Mouse (Mus musculus) heart, postnatal 10 days (tissue): ENCODE measurements around the gene Slc43a1. TPM values are rescaled to one million over a fixed set of nuclear protein-coding genes. Genes with fewer than 3 reads are reported as not detected.
"Not testable (repeated sequence)": the region's sequence is repeated elsewhere in the genome, so short reads cannot be mapped to it uniquely, and the experiment has no call there.

Experiments used
- DNase-seq, 2 experiments: peaks; one replicate each; pipeline ENCODE4 v3.0.0; 2021
- intact Hi-C: fragments of 180-260 bp; cut with DNase I; formaldehyde crosslinking; loops from one replicate; pipeline ENCODE4 v1.15.1; 2025
- total RNA-seq, 2 experiments: library from RNA; stranded (reverse); gene quantifications; 2 replicates each; pipeline ENCODE4 v1.2.3; 2021

Gene Slc43a1
- 1 to 10 TPM; 2.2 to 3.4 TPM for total RNA-seq

GRCm38 (mm10) chr2:84838593-84838949 lies at the start of gene Slc43a1:
TSS of gene Slc43a1 (plus strand) at chr2:84838850.
- no peak for DNase-seq
- intact Hi-C loops: loop anchor here (10.0 kb wide), 1 partner anchor 166 kb away; no protein-coding TSS in a partner anchor

DNA sequence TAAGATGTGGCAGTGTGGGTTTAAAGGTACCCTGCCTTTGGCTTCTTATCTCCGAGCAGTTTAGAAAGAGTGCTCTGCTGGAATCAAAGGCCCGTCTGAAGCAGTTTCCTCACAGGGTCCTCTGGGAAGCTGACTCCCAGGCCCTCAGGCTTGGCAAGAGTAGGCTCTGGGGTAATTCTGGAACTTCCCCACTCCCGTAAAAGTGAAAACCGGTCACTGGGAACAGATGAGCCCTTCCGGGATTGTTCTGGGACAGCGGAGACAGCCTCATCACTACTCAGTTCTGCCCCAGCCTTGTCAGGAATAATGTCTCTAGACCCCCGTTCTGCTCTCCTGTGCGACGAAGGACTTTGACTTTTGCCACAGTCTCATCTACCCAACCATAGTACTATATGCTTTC lies 48.2 kb upstream of the Slc43a1 start:
- DNase-seq: no peak
- intact Hi-C loops: no loop called here

DNA sequence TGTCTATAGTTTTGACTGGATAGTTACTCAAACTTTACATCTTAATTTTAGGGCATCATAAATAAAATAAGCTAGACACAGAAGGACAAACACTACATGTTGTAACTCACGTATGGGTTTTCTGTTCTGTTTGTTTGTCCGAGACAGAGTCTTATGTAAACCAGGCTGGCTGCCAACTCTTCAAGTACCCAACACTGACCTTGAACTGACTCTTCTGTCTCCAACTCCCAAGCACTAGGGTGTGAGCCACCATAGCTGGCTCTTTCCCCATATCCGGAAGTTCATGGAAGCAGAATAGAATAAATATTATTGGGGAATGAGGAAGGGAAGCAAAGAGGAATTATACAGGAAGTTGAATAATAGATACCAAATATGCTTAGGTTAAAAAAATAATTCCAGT lies 46.1 kb upstream of the Slc43a1 start:
- intact Hi-C loops: no loop called here
- DNase-seq: peak in 1 of 2 experiments; percentile 48

DNA sequence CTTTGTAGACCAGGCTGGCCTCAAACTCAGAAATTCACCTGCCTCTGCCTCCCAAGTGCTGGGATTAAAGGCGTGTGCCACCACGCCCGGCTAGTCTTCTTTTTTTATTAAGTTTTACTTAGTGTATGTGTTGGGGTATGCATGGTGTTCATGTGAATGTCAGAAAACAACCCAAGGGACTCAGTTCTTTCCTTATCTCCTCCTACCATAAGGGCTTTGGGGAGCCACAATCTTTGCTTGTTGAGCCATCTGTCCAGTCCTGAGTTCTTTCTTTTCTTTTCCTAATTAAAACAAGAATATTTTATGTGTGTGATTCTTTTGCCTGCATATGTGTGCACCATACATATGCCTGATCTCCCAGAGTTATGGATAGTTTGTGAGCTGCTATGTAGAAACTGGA lies 45.5 kb upstream of the Slc43a1 start:
- intact Hi-C loops: no loop called here
- no peak for DNase-seq

DNA sequence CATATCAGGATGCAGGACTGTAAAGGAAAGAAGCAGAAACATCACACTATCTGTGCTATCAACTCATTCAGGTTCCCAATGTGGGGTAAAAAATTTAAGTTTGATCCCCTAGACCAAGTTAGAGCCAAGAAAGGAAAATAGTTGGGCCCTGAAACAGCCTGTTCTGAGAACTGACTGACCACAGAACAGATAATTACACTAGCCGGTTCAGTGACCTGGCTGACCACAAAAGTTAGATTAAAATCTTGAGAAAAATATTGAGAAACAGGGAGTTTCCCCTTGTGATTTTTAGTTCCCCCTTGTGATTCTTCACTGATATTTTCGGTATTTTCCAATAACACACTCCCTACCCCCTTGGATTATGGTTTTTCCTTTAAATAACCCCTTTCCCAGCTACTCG lies 44.8 kb upstream of the Slc43a1 start:
- intact Hi-C loops: no loop called here
- no peak for DNase-seq

DNA sequence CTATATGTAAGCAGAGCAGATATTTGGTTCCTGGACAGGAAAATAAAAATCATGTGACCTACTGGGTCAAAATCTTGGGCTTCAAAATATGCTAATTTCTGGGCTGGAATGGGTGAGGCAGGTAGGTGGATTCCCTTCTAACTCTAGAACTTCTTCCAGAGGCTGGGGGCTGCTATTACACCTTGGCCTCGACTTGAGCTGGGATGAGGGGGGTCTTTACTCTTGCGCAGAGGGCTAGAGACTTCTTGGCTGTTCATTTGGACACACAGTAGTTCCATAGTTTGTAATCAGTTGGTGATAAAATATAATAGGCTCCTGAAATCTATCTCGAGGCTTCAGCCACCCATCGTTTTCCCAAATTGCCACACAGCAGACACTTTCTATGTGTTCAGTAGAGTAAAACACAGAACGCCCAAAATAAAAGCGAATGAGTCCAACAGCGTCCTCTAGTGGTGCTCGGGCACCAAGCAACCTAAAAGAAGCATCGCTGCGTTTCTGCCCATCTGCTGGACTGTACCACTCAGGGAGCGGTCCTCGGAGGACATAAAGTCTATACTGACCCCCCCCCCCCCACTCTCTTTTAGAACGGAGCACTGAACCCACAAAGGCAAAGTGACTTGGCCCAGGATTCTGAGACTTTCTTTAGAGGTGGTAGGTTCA lies 40.7 kb upstream of the Slc43a1 start:
- DNase-seq: peak; percentile 85 to 90
- intact Hi-C loops: loop anchor here (2.0 to 5.0 kb wide), 2 partner anchors 41 to 57 kb away; no protein-coding TSS in a partner anchor

DNA sequence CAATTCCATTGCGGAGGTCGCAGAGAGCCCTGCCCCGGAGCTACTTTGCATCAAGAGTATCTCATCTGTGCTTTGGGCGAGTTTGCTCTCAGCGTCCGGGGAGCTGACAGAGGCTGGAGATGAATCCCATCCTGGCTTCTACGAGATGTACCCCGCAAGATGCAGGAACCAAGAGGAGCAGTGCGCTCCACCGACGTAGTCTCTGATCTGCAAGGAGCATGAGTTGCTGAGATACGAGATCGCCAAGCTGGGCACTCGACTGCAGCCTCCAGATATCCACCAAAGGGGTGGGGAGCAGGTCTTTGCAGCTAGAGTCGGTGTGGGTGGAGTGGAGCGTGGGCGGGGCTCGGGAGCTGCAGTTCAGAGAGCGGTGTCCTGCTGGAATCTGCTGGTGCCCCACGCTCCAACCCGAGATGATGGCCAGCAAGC lies 40.1 kb upstream of the Slc43a1 start, which contains the start of gene Ube2l6:
Gene Ube2l6, plus strand, starts transcription at position 336 of the 429 bp plus-strand sequence.
- intact Hi-C loops: loop anchor here (2.0 to 5.0 kb wide), 2 partner anchors 41 to 58 kb away; no protein-coding TSS in a partner anchor
- peak; percentile 73 to 76 for DNase-seq

DNA sequence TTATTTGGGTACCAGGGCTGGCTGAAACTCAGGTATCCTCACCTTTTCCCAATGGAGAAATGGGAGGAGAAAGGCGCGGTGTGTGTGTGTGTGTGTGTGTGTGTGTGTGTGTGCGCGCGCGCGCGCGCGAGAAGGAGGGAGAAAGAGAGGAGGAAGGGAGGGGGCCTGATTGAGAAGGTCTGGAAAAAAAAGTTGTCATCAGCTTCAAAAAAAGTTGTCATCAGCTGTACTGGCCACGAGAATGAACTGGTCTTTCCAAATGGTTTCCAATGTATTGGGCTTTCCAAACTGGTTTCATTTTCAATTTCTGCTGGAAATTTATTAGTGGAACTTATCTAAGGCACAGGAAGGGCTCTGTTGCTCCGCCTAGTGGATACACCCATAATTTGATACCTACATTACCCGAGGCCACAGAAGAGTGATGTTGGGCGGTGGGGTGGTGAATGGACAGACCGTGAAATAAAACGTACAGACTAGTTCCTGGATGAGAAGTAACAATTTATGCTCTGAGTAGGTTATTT lies 39.5 kb upstream of the Slc43a1 start:
- intact Hi-C loops: loop anchor here (2.0 to 5.0 kb wide), 2 partner anchors 42 to 58 kb away; no protein-coding TSS in a partner anchor
- DNase-seq: peak; percentile 83 to 85

- intact Hi-C loops: no loop called here
- DNase-seq: no peak
These were observed 38.3 kb upstream of the Slc43a1 start for GRCm38 (mm10) chr2:84800304-84800703.

DNA sequence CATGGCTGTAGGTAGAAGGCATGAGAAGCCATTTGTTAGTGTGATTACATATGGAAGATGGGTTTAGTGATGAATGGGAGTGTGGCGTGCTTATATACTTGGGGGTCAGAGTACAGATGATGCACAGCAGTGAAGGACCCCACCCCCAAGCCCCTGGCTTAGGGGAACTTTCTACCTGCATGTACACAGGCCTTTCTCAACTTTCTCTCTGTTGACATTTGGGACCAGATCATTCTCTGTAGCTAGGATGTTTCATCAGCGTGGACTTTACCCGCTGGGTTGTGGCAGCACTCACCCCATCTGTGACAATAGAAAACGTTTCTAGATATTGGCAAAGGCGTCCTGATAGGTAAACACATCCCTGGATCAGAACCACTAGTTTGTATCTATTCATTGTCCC lies 37.4 kb upstream of the Slc43a1 start:
- intact Hi-C loops, DNase-seq: not testable (repeated sequence)

DNA sequence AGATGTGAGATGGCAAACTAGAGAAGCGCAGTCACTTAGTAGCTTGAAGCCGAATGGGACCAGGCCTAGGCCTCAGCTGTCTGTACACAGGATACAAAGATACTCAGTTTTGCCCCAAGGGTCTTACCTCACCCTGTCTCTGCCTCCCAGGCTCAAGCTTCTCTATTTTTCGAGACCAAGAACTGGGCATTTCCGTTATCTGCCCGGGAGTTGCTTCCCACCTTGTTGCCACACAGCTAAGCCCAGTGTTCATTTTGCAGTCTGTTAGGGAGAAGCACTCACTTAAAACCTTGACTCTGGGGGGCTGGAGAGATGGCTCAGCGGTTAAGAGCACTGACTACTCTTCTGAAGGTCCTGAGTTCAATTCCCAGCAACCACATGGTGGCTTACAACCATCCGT lies 34.7 kb upstream of the Slc43a1 start:
- no peak for DNase-seq
- intact Hi-C loops: no loop called here

GRCm38 (mm10) chr2:84806546-84806945 lies 32.1 kb upstream of the Slc43a1 start:
- DNase-seq: no peak
- intact Hi-C loops: no loop called here

DNA sequence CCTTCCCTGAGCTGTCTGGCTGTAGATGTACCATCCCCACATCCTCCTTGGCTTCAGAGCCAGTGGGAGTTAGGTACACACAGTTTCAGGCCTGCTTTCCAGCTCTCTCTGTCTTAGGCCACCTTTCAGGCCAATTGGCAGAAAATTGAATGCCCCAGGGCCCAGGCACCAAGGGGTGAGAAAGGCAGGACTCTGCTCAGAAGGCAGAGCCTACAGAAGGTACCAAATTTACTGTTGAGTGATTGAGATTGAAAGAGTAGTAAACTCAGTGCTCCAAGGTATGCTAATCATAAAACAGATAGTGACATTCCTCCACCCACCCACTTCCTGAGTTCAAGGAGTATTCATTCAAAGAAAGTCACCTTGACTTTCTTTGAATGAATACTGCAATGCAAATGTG lies 29.3 kb upstream of the Slc43a1 start:
- DNase-seq: no peak
- intact Hi-C loops: no loop called here

- no peak for DNase-seq
- intact Hi-C loops: no loop called here
These were observed 28.1 kb upstream of the Slc43a1 start for GRCm38 (mm10) chr2:84810526-84810885.

- DNase-seq: peak; percentile 91 to 95
- intact Hi-C loops: no loop called here
These were observed 27.6 kb upstream of the Slc43a1 start for GRCm38 (mm10) chr2:84810886-84811577.

DNA sequence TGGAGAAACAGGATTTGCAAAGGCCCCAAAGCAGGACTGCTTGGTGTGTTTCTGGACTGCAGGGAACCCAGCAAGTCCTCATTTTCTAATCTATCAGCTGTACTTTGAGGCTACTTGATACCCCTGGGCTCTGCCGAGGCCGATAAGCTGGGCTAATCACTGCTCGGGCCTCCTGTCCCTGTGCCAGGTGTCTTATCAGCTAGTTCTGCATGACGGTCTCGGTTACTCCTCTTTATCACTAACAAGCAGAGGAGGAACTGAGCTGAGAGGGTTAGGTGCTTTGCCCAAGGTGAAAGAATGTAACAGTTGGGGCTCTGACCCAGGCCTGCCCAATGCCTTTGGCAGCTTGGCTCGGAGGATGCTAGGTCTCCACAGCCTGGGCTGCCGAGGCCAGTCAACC lies 26.8 kb upstream of the Slc43a1 start:
- DNase-seq: peak in 1 of 2 experiments; percentile 29
- intact Hi-C loops: no loop called here

- intact Hi-C loops: no loop called here
- no peak for DNase-seq
These were observed 26.0 kb upstream of the Slc43a1 start for GRCm38 (mm10) chr2:84812676-84813075.

GRCm38 (mm10) chr2:84819861-84820260 lies 18.8 kb upstream of the Slc43a1 start:
- DNase-seq: peak; percentile 69 to 77
- intact Hi-C loops: no loop called here

DNA sequence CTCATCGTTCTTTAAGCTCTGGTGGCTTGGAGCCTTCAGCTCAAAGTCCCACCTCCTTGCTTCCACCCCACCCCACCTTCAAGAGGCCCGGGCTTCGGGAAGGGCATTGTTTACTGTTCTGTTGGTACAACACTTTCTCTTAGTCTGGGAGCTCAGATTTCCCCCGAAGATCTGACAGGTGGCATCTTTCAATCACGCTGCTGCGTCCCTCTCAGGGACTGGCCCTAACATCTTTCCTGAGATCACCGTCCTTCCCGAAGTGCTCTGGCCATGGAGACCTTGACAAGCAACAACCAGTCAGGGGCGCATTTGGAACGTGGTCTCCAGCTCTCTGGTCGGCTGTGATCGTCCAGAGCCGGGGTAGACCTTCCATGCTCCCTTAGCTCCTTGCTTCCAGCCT lies 16.1 kb upstream of the Slc43a1 start, which contains the start of gene Smtnl1:
Gene Smtnl1, minus strand, starts transcription at position 101 of the 400 bp plus-strand sequence.
- intact Hi-C loops: no loop called here

DNA sequence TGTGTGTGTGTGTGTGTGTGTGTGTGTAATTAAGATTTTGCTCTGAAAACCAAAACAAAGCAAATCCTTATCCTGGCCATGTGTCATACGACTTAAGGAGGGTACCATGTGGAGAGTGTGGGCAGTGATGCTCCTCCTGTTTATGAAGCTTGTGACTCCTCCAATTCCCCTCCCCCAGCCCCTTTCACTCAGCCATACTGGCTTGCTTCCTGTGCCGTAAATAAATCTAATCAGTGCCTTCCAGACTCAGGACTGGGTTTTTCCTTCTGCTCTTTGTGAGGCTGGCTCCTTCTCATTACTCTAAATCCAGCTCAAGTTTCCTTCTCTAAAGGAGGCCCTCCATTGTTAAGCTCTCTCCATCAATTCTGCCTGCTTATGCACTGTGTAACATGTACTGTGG lies 15.4 kb upstream of the Slc43a1 start:
- DNase-seq: no peak
- intact Hi-C loops: no loop called here

More for the DNA sequence above, 16.1 kb upstream of the Slc43a1 start, which contains the start of gene Smtnl1:
- DNase-seq: no peak

DNA sequence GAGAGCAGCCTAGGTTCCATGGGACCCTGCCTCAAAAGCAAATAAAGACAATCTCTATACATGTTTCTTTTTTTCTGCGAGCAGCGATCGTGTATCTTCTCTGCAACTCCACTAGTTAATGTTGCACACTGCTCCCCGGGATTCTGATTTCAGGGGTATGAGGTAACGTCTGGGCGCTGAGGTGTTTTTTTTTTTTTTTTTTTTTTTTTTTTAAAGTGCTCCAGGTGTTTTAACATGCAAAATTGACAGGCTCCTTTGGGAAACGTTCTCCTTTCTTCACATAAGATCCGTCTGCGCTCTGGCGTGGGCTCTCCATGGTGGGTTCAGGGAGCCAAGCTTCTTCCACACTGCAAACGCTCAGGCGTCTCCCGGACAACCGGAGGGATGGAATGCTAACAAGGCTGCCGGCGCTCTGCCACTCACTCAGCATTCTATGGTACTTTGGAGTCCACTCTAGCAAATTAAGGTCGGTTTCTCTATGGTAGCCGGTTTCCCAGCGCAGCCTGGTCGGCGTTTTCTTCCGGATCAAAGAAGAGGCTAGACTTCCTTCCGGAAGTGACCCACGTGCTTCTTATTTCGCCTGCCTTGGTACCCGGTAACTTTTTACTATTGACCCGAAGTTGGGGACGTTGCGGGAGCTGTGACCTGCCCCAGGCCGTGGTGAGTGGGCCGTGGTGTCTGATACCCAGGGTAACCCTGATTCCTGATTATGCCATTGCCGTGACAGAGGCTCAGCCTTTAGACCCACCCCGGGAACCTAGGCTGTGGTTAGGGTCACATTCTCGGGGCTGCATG lies 12.0 kb upstream of the Slc43a1 start, which contains the start of gene Timm10:
Gene Timm10, plus strand, starts transcription at position 510 of the 795 bp plus-strand sequence.
- intact Hi-C loops: no loop called here

More for the DNA sequence above, 12.0 kb upstream of the Slc43a1 start, which contains the start of gene Timm10:
- peak; percentile 92 for DNase-seq
